Mouse (Mus musculus) cortical plate, adult 2 months (tissue): ENCODE measurements at regions not wholly inside any gene's neighbourhood (a gene's known extent, or its start where the extent isn't known, plus 50 kb on each side); places are given as distances from the start of the nearest gene placed in this dataset.

Experiments used
- H3K27ac ChIP-seq: fragments of 200-500 bp; 2 replicates; pipeline ENCODE4 v1.5.1; 2012; ENCODE audit warnings: low read length, control low read depth, inconsistent platforms; ENCODE audit not compliant: insufficient read depth
- H3K4me1 ChIP-seq: fragments of 200-500 bp; 2 replicates; pipeline ENCODE4 v1.6.1; 2011; ENCODE audit warnings: low read length; ENCODE audit not compliant: control insufficient read depth, insufficient read depth
- H3K4me3 ChIP-seq: fragments of 200-500 bp; 2 replicates; pipeline ENCODE4 v1.5.1; 2011; ENCODE audit warnings: mild to moderate bottlenecking, low read length, control low read depth; ENCODE audit not compliant: insufficient read depth
- CTCF ChIP-seq: fragments of 200-500 bp; IDR thresholded peaks from 2 replicates; pipeline ENCODE4 v1.5.1; 2011; ENCODE audit warnings: mild to moderate bottlenecking, control low read depth, low read length; ENCODE audit not compliant: insufficient read depth; ENCODE audit errors: extremely low read depth
- POLR2A ChIP-seq: fragments of 200-500 bp; IDR thresholded peaks from 2 replicates; pipeline ENCODE4 v1.6.1; 2011; ENCODE audit warnings: mild to moderate bottlenecking, low read length, control low read depth; ENCODE audit not compliant: insufficient read depth; ENCODE audit errors: extremely low read depth

GRCm38 (mm10) chr10:97404076-97404787 is 75.2 kb upstream of the Dcn start:
- no peak for TF ChIP-seq CTCF
- TF ChIP-seq POLR2A, result no peak
- Histone ChIP-seq H3K4me3 (no peak overlapping the region), H3K4me1 (no peaks in the 10 kb centered on the region), H3K27ac (no peak overlapping the region)

GRCm38 (mm10) chr10:97409181-97409581 is 70.2 kb upstream of the Dcn start:
- TF ChIP-seq POLR2A (no peak), CTCF (no peak)
- Histone ChIP-seq H3K4me3 (no peak overlapping the region), H3K4me1 (no peaks in the 10 kb centered on the region), H3K27ac (no peak overlapping the region)

GRCm38 (mm10) chr10:97409909-97410308 is 69.5 kb upstream of the Dcn start:
- Histone ChIP-seq H3K4me3 (no peak overlapping the region), H3K4me1 (no peaks in the 10 kb centered on the region), H3K27ac (no peak overlapping the region)
- no peak for TF ChIP-seq POLR2A
- TF ChIP-seq CTCF, result no peak

GRCm38 (mm10) chr10:97422579-97422978 is 56.8 kb upstream of the Dcn start:
- Histone ChIP-seq H3K27ac (no peak overlapping the region), H3K4me1 (no peaks in the 10 kb centered on the region), H3K4me3 (no peak overlapping the region)
- TF ChIP-seq POLR2A, result no peak
- no peak for TF ChIP-seq CTCF

GRCm38 (mm10) chr10:97423039-97423700 is 56.2 kb upstream of the Dcn start:
- TF ChIP-seq CTCF, result no peak
- TF ChIP-seq POLR2A, result no peak
- no peak overlapping the region for H3K27ac ChIP-seq
- H3K4me1 ChIP-seq, result no peaks in the 10 kb centered on the region
- H3K4me3 ChIP-seq, result no peak overlapping the region
